Mouse (Mus musculus) layer of hippocampus, adult 9-11 months (tissue): ENCODE results near the gene Ephb2.

Experiments
- DNase-seq: peaks from one replicate; pipeline ENCODE4 v3.0.0; 2022

Ephb2 gene

DNA sequence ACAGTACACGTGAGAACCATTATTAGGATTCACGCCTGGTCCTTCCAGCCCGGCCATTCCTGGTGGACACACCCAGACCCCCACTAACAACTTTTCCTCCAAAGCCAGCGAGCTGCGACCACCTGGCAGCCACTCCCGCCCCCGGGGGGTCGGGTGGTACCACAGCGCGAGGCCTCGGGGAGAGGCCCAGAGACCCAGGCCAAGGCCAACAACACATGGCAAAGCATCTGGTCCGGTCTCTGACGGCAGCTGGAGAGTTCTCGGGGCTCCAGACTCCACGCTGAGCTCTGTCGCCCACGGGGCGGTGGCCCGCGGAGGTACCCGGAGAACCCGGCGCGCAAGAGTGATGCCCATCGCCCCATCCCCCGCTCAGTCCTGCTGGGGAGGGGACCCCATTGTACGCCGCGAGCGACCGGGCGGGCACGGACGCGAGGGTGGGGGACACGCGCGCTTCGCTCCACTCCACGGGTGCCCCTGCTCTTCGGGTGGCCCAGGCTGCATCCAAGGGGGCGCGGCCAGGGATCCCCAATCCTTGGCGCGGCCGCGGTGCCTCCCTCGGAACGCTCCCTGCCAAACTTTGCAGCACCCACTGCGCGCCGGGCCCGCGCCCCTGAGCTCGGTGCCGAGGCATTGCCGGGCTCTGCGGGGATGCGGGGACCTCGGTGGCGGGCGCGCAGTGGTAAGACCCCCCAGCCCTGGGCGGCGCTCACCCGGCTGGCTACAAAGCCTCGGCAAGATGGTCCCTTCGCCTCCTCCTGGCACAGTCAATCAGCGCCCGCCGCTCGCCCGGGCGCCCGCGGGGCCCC, 770 bp downstream of the Ephb2 start:
- DNase-seq = peak; percentile 35

DNA sequence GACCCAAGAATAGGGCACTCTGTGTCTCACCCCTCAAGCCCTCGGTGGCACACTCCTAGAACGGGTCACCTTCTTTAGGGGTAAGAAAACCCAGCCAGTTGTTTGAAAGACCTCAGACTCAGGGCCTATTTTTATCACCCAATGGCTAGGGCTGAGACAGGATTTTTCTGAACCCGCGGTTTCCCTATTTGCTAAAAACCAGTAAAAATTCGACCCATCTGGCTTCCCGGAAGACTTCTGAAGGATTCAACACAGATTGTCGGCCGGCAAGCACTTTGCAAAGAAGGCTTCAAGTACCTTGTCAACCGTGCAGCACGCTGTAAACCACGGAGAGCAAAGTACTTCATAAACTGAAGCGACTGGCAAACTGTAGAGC, 1.4 kb downstream of the Ephb2 start:
- DNase-seq = no peak

DNA sequence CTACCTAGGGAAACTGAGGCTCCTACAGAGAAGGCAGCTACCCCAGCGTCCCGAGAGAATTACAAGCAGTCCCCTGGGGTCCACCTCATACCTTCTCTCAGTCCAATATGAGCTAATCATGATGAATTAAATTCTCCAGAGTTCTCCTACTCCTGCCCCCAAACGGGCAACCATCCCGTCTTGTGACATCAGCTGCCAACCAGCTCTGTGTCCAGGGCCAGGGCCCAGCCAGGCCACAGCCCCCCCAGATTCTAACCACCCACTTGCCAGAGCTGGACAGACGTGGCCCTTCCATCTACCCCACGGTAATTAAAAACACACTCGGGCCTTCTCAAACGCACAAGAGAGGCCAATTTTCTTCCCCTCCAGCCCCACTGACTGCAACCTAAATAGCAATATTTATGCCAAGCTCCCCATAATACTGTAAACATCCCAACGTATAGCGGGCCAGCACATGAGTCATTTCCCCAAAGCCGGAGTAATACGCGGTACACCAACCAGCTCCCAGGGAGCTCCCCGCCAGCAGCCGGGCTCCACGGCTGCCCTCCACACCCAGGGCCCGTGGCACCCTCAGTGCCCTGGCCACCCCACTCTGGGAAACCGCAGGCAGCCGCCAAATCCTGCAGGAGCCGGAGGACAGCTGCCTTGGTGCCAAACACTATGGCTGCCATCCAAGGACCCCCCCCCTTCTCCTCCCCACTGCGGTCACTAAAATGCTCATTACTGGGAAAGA, 2.0 kb downstream of the Ephb2 start:
- DNase-seq = no peak

DNA sequence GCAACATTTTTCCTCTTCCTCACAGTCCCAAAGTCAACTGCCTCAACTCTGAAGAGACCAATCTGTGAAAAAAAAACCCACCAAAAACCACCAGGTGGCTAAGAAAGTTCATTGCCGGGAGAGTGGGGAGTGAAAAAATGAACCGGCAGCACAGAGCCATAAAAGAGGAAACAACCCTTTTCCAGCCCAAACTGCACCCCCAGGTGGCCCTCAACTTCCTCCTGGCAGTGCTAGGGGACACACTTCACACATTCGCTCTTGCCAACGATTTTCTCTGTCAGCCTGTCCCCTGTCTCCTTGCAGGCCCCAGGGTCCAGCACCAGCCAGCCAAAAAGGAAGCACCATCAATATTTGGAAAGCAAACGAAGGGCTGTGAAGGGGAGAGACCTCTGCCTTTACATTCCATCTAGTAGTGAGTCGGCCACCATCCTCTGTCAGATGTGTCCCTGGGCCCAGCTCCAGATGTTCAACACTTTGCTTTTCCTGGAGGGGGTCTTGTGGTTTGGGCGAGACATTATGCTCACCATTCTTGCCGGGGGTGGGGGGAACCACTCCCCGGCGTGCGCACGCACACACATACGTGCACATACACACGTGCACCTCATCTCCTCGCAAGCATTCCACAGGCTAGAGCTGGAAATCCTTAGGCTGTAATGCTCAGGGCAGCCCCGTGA, 3.1 kb downstream of the Ephb2 start:
- DNase-seq = no peak

DNA sequence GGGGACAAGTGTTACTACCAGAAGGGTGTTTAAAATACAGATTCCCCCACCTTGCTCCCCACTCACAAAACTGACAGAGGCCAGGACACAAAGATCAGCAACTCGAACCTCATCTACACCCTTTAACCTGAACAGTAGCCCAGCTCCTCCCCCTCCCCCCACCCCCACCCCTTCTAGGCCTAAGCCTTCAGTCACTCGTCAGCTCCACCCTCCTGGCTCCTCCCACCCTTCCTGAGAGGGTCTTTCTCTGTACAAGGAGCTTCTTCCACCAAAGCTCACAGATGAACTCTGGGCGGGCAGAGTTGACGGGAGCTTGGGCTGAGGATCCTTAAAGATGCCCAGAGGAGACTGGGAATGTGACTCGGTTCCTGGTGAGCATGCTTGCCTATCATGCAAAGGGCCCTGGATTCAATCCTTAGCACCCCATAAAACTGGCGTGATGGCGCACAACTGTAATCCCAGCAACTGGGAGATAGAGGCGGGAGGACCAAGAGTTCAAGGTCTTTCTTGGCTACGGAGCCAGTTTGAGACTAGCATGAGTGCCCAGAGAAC, 5.4 kb downstream of the Ephb2 start:
- DNase-seq = no peak

DNA sequence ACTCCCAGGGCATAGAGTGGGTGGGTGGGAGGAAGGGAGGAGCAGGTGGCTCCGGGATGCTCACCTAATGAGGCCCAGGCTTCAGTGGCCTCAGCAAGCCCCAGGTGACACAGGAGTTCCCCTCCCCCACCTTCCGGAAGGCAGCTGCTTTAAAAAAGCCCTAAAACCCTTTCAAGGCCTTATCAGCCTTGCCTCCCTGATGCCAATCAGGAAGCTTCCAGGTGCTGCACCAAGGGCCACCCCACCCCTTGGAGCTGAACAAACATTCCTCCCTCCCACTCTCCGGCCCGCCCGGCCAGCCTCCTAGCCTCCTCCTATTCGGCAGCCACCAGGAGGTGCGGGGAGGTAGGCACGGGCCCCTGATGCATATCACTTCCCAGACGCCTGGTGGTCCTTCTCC, 6.0 kb downstream of the Ephb2 start:
- DNase-seq = no peak

DNA sequence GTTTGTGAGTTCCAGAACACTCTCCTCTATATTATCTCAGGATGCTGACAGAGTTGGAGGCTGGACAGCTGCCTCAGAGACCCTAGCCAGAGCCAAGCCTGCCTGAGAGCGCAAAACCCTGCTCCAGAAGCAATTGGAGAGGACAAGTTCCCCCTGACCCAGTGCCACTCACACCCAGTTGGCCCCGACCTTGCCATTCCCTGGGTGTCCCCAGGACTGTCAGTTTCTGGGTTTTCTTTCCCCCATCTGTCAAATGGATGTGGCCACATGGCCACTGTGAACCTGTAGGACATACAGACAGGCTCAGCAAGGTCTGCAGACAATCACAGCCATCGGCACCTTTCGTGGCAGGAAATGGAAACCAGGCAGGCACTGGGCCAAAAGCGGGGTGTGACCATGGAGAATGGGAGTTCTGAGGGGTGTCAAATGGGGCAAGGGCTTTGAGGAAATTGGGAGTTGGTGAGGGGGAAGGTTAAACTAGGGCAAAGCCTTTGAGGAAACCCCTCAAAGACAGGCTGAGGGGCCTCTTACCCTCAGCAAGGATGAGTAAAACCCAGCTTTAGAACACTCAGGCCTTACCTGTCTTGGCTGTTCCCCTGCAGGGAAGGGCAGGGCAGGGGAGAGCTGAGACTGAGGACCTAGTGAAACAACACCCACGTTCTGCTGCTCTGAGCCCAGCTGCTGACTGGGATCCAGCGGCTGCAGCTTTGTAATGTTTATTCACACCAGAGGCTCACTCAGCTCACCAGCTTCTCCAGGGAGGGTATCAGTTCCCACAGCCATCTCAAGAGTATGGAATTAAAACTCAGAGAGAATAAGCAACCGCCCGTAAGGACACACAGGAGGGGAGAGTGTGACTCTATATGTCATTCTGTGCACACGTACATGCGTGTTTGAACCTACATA, 6.9 kb downstream of the Ephb2 start:
- no peak for DNase-seq

DNA sequence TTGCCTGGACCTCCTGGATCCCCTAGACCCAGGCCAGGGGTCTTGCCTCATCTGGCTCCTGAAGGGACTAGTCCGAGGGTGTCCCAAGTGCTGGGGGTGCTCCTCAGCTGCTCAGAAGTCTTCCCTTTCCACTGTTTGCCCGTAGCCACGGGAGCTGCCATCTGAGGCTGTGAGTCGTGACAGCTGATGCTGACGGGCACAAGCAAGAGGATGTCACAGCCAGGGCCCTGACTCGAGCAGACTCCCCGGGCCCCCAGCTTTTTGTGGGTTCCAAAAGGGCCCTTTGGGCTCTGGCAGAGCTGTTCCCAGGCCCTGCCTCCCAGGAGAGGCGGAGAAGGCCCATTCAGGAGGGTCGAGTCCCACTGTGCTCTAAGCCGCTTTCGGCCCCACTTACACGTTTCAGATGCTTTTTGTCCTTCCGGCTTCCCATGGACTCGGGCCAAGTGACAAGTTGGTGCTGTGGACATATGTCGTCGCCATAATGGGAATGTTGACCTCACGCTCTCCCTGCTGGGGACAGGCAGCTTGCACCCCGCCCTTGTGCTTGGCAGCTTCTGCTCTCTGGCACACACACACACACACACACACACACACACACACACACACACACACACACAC, 10.7 kb downstream of the Ephb2 start:
- DNase-seq = no peak

DNA sequence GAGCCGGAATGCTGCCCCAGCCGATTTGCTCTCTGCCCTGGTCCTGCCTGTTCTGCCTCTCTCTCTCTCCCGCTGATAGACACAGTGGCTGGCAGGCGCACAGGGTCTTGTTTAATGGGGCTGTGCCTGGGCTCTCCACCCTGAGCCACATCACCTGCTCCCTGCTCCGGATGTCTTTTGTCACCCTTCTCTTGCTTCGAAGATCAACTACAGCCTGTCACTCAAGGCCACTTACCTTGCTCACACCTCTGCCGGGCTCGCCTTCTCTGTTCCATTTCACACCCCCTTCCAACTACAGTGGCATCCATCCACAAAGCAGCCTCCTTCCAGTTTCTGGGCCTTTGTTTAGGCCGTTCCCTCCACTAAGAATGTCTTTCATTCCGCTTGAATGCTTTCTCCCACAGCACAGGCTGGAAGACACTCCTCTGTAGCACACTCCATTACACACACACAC, 15.7 kb downstream of the Ephb2 start:
- DNase-seq = no peak

DNA sequence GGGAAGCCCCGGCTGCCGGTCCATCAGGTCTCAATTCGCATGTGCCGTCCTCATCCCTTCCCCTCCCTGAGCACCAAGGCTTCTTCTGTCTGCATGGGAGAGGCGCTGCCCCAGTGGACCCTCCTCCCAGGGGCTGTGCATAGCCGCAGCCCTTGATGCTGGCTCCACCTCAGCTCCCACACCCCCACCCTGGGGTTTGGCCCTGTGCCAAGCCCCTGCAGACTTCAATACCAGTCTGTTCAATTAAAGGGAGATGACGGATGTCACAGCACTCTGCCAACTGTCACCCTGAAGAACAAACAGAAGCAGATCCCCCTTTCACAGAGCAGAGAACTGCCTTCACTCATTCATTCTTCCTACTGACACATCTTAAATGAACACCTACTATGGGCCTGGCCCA, 19.1 kb downstream of the Ephb2 start:
- peak; percentile 73 for DNase-seq

DNA sequence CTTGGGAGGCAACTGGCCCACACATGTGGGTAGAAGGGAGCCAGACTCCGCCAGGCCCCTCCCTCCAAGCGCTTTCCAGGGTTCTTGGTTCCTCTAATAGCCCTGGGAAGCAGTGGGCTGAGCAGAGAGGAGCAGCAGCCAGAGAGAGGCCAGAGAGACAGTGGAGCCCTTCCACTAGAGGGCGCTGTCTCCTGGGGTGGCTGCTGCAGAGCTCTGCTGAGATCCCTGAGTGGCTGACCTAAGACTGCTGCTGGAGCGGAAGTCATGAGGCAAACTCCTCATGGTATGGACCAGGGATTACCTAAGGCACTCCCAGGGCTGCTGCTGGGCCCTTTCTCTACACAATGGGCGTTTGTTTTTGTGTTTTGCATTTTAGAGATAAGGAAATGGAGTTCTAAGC, 20.4 kb downstream of the Ephb2 start:
- no peak for DNase-seq

DNA sequence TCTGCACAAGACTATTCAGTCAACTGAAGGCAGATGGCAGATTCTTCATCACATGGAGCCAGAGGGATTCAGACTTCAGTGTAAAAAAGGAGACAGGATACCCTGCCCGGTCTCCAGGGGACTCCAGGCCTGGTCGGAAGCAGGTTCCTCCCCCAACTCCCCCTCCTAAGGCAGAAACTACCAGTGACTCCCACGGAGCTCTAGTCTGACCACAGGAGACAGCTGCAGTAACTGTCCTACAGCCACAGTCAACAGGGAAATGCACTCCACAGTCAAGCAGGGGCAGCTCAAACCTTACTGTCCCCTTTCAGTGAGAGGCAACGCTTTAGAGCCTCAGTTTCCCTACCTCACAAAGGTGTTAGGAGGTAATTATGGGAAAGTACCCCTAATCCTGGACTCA, 23.2 kb downstream of the Ephb2 start:
- no peak for DNase-seq

DNA sequence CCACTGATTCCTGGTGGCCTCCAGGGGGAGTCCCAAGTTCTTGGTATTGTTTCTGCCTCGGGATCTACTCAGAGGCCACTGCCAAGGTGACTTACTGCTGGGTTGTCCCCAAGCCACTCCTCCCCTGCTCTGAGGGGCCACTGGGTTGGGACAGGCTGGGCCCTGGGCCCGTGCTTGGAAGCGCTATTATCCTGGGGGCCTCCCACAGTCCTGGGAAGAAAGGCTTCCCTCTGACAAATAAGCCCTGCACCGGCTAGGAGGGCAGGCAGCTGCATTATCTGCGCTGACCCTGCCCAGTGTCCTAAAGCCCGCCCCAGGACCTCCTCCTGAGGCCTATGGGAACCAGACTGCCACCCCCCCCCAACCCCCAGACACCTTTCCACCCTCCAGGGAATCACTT, 24.2 kb downstream of the Ephb2 start:
- DNase-seq = no peak

DNA sequence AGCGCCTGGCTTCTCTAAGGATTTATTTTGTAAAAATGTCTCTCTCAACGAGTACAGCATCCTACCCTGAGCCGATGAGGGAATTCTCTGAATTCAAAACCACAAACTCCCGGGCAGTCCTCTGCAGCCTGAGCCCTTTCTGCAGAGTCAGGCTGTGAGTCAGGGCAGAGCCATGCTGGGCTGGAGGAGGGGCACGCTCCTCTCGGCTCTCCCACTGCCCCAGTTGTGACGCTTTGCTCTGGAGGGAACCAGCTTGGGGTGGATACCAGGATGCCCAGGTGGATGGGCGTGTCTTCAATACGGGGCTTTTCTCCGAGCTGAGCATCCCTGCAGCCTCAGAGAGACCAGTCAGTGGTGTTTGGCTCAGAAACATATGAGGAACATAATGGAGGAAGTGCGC, 27.3 kb downstream of the Ephb2 start:
- DNase-seq = no peak

DNA sequence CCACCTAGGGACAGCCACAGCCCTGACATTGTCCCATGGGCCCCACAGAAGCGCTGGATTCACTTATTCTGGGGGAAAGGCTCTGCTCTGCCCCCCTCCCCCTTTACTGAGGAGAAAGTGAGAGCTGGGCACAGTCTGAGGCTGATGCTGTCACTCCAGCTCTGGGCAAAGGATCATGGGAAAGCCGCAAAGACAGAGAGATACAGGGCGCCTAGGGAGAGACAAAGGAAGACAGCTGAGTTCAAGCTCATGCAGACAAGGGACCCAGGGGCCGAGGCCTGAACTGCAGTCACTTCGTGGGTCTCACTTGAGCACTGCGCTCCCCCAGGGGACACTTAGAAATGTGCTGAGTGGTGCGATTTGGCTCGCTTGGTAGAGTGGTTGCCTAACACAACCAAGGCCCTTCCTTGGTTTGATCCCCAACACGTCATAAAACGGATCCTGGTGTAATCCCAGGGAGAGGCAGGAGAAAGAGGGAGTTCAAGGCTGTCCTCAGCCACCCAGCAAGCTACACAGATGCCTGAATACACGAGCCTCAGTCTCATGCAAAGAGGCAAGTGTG, 28.3 kb downstream of the Ephb2 start:
- no peak for DNase-seq

DNA sequence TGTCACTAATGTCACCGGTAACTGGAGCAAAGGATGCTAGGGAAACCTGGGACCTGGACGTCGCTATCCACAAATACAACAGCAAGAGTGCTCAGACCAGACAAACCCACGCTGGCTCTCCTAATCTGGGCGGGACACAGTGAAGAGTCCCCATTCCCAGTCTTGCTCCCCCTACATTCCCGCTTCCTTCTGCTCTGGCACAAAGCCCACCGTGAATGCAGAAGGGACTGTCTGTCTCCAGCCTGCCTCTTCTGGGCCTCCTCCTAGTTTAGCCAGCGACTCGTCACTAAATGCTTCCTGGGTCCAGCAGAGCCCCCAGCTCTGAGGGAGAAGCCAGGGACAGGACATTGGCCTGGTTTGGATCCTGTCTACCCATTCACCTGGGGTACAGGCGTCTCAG, 29.5 kb downstream of the Ephb2 start:
- no peak for DNase-seq

DNA sequence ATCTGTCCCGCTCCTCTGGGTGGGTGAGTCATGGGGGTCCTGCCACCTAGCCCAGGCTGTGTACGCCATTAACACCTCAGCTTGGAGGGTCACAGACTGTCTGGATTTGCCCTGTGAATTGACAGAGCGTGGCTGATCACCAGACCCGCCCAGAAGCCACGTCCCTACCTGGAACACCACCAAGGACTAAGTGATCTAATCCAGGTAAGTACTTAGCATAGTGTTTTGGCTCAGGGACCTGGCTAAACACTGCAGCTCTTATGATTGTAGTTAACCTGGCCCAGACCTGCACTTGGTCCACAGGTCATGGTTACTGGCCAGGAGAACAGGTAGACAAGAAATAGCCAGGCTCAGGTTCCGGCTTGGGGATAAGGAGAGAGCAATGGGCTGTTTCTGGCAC, 31.4 kb downstream of the Ephb2 start:
- DNase-seq = no peak

DNA sequence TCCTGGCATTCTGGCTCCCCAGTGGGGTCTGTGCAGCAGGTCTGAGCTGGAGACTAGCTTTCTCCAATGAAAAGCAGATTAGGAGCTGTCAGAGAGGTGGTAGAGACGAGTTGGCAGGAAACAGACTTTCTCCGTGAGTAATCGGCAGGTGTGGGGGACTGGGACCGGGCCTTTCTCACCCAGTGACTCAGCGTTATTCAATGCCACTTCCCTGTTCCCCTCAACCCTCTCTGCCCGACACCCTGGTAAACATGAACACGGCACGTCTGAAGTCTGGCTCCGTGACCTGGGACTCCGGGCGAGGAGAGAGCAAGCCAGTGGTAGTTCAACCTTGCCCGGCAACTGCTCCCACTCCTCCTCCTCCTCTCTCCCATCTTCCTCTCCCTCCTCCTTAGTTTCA, 33.3 kb downstream of the Ephb2 start:
- DNase-seq = no peak

DNA sequence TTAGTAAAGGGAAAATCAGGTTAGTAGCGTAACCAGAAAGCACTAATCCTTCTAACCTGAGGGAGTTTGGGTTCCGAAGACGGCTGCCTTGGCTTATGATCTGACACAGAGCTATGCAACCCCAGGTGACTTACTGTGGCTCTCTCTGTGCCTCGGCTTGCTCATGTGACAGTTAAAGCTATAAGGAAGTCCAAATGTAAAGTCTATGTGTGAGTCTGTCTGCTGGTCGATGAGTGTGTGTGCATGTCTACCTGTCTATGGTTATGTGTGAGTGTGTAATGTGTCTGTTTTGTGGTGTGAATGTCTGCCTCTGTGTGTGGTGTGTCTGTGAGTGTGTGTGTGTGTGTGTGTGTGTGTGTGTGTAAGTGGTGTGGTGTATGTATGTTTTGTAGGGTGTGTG, 33.8 kb downstream of the Ephb2 start:
- no peak for DNase-seq

DNA sequence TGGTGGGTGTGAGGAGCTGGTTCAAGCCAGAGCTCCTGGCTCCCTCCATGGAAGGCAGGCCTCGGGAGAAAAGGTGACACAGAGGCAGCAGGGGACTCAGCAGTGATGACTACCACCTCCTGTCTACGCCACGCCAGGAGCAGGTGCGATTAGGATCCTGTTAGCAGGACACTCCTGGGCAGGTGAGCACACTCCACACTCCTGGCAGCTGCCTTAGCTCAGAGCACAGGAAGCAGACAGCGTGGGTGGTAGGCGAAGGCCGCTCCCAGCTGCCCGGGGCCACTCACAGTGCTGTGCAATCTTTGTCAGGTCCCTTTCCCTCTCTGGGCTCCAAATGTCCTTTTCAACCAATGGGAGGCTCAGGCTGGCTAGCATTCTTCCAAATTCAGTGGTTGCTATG, 34.3 kb downstream of the Ephb2 start:
- no peak for DNase-seq

DNA sequence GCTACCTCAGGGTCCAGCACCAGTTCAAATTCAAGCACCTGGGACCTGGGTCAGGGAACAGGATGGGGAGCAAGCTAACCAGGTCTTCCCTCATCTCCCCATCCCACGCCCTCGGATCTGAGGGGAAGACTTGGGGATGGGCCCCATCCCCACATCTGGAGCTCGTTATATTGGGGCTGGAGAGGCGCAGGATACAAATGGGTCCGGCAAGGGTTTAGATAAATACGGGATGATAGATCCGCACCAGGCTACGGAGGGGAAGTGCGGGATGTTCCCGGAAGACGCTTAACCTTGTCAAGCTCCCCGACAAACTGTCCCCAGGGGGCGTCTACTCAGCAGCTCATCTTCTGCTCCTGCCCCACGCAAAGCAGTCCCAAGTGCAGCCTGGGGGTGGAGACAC, 35.4 kb downstream of the Ephb2 start:
- no peak for DNase-seq
